Mouse (Mus musculus) liver, adult 2 months (tissue): ENCODE measurements around the gene Plcz1.

Source experiments
- CTCF ChIP-seq: fragments of 200-500 bp; IDR thresholded peaks from 2 replicates; pipeline ENCODE4 v1.5.1; 2011; ENCODE audit warnings: low read depth, low read length, control low read depth
- POLR2A ChIP-seq: fragments of 200-500 bp; IDR thresholded peaks from 2 replicates; pipeline ENCODE4 v1.6.1; 2011; ENCODE audit warnings: low read length, control low read depth; ENCODE audit not compliant: insufficient read depth; ENCODE audit errors: extremely low read depth

- no peak for TF ChIP-seq CTCF
- TF ChIP-seq POLR2A: no peak
Measured at GRCm38 (mm10) chr6:139989597-139989996, 51.7 kb downstream of the Plcz1 start.
